Mouse (Mus musculus) brown adipose tissue, adult 24 weeks (tissue): ENCODE measurements at regions not wholly inside any gene's neighbourhood (a gene's known extent, or its start where the extent isn't known, plus 50 kb on each side); places are given as distances from the start of the nearest gene placed in this dataset.

ENCODE experiments used
- H3K27ac ChIP-seq: fragments of 200-500 bp; replicated peaks from 2 replicates; pipeline ENCODE4 v1.5.1; 2012; ENCODE audit warnings: low read depth, mild to moderate bottlenecking, low read length
- H3K4me1 ChIP-seq: fragments of 200-500 bp; 2 replicates; pipeline ENCODE4 v1.6.1; 2012; ENCODE audit warnings: low read length, mixed read lengths; ENCODE audit not compliant: control insufficient read depth, insufficient read depth, insufficient read length
- H3K4me3 ChIP-seq: fragments of 200-500 bp; 2 replicates; pipeline ENCODE4 v1.5.1; 2012; ENCODE audit warnings: low read depth, mild to moderate bottlenecking, low read length, moderate library complexity; ENCODE audit not compliant: insufficient read depth

- no peak overlapping the region for H3K27ac ChIP-seq
- H3K4me1 ChIP-seq = no peaks in the 10 kb centered on the region
- H3K4me3 ChIP-seq = no peak overlapping the region
Measured at GRCm38 (mm10) chr11:31721908-31722307, 50.2 kb upstream of the Bod1 start.

DNA sequence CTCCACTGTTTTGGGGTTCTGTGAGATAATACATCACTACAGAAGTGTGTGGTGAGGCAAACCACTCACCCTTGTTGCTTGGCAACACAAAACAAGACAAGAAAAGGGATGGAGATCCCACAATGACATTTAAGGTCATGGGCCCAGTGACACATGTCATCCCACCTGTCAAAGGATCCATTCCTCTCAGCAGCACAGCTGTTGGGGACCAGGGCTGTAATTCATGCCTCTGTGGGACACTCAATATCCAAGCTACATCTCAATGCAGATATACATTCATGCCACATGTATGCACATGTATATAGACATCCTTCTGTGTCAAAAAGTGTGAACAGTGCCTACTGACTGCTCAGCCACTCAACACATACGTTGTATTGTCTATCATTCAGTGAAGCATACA lies 52.8 kb upstream of the Bod1 start:
- Histone ChIP-seq H3K27ac (no peak overlapping the region), H3K4me3 (no peak overlapping the region), H3K4me1 (no peaks in the 10 kb centered on the region; the same call in 1 of the 2 replicates)

DNA sequence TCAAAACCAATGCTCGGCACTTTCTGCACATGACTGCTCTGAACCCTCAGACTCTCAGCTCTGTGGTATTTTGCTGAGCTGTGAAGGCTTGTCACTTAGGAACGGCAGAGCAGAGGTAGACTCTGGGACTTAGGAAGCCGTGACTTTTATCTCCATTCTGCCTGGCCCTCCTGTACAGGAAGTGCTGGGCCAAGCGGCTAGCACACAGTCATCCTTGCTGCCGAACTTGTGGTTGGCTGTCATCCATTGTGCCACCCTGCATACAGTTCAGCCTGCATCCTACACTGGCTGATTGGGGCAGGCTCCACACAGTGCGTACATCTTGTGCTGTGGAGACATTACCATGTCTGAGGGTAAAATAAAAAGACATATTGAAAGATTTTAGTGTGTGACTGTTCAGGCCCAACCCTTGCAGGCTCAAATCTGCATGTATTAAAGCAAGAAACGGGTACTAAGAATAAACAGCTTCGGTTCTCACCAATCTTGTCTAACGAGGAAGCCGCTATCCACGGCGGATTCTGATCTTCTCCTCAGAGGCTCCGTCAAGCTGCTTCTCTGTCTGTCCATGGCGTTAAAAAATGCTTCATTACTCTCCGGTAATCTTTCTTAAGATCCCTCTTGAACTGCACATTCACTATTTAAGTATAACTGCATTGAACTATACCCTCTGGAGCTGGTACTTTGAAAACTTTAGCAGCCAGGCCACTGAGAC lies 54.4 kb upstream of the Bod1 start:
- no peak overlapping the region for H3K4me3 ChIP-seq
- no peaks in the 10 kb centered on the region; the same call in 1 of the 2 replicates for H3K4me1 ChIP-seq
- H3K27ac ChIP-seq = no peak overlapping the region

GRCm38 (mm10) chr11:31727289-31727688 lies 55.6 kb upstream of the Bod1 start:
- Histone ChIP-seq H3K4me1 (peaks cover under 1% of the 10 kb centered on the region; the same call in 1 of the 2 replicates), H3K27ac (0 out of 2 replicates have a peak overlapping the region, but pooled peaks have one; percentile 16), H3K4me3 (no peak overlapping the region)

GRCm38 (mm10) chr11:31729728-31730127 lies 58.0 kb upstream of the Bod1 start:
- peaks cover 8% of the 10 kb centered on the region; the same call in 1 of the 2 replicates for H3K4me1 ChIP-seq
- no peak overlapping the region for H3K4me3 ChIP-seq
- no peak overlapping the region for H3K27ac ChIP-seq

- H3K27ac ChIP-seq = no peak overlapping the region
- H3K4me3 ChIP-seq = no peak overlapping the region
Measured at GRCm38 (mm10) chr11:31730181-31730580, 58.5 kb upstream of the Bod1 start.

DNA sequence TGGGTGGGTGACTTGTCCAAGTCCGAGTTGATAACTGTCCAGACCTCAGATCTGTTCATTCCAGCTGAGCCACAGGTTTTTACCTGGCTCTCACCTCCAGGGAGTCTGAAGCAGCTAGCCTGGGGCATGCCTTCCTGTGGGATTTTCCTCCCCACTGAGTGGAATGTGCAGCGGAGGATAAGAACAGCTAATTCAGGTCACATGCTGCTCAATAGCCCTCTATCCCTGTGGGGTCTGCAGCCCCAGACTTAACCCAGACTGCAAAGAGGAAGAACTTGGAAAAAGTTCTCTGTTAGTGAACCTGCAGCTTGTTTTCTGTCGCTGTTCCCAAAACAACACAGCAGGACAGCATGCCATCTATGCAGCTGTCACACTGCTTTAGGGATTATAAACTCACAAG lies 59.0 kb upstream of the Bod1 start:
- Histone ChIP-seq H3K4me3 (no peak overlapping the region), H3K27ac (no peak overlapping the region), H3K4me1 (peaks cover 13% of the 10 kb centered on the region; the same call in 1 of the 2 replicates)

More at GRCm38 (mm10) chr11:31730181-31730580, 58.5 kb upstream of the Bod1 start:
- H3K4me1 ChIP-seq = peaks cover 11% of the 10 kb centered on the region; the same call in 1 of the 2 replicates

DNA sequence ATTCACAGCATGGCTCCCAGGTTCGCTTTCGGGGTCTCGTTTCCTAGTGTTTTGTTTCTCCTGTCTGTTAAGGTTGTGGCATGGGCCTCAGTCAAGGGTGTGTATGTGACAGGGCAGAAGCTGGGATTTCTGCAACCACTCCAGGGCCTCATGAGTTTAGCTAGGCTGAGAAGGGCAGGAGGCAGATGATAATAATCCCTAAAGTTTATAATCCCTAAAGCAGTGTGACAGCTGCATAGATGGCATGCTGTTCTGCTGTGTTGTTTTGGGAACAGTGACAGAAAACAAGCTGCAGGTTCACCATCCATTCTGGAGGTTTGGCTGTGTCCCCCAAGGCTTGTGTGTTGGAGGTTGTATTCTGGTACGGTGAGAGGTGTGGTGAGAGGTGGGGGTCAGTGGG lies 59.8 kb upstream of the Bod1 start:
- peaks cover 13% of the 10 kb centered on the region; the same call in 1 of the 2 replicates for H3K4me1 ChIP-seq
- H3K27ac ChIP-seq = no peak overlapping the region
- H3K4me3 ChIP-seq = no peak overlapping the region

GRCm38 (mm10) chr11:31732342-31732741 lies 60.7 kb upstream of the Bod1 start:
- Histone ChIP-seq H3K4me3 (no peak overlapping the region), H3K27ac (no peak overlapping the region), H3K4me1 (peaks cover 13% of the 10 kb centered on the region; the same call in 1 of the 2 replicates)

DNA sequence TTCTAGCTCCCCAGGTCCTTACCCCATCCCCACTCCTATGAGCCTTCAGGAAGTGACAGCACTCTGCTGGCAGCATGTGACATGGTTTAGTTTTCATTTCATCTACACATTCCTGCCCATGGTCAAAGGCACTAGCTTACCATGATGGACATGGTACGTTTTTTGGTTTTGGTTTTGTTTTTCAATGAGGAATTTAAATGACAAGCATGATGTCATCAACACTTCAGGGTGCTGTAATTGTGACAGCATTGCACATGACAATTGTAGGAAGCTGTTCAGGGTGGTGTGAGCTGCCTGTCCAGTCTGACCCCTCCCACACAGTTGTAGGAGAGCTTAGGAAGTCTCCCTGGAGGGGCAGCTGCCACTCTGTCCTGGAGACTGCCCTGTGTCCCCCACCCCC lies 61.3 kb upstream of the Bod1 start:
- Histone ChIP-seq H3K4me3 (0 out of 2 replicates have a peak overlapping the region, but pooled peaks have one; percentile 6), H3K4me1 (peaks cover 15% of the 10 kb centered on the region; the same call in 1 of the 2 replicates), H3K27ac (peak overlapping the region; percentile 56; the same call in 1 of the 2 replicates)

- no peak overlapping the region for H3K4me3 ChIP-seq
- 0 out of 2 replicates have a peak overlapping the region, but pooled peaks have one; percentile 28 for H3K27ac ChIP-seq
- H3K4me1 ChIP-seq = peaks cover 24% of the 10 kb centered on the region
Measured at GRCm38 (mm10) chr11:31734091-31734490, 62.4 kb upstream of the Bod1 start.

GRCm38 (mm10) chr11:31735257-31735656 lies 63.6 kb upstream of the Bod1 start:
- Histone ChIP-seq H3K4me1 (peaks cover 27% of the 10 kb centered on the region), H3K27ac (no peak overlapping the region), H3K4me3 (no peak overlapping the region)

- no peak overlapping the region for H3K4me3 ChIP-seq
- no peak overlapping the region for H3K27ac ChIP-seq
- H3K4me1 ChIP-seq = peaks cover 27% of the 10 kb centered on the region
Measured at GRCm38 (mm10) chr11:31736086-31736485, 64.4 kb upstream of the Bod1 start.

- no peak overlapping the region for H3K27ac ChIP-seq
- H3K4me3 ChIP-seq = no peak overlapping the region
- H3K4me1 ChIP-seq = peaks cover 27% of the 10 kb centered on the region
Measured at GRCm38 (mm10) chr11:31736556-31737089, 64.9 kb upstream of the Bod1 start.

DNA sequence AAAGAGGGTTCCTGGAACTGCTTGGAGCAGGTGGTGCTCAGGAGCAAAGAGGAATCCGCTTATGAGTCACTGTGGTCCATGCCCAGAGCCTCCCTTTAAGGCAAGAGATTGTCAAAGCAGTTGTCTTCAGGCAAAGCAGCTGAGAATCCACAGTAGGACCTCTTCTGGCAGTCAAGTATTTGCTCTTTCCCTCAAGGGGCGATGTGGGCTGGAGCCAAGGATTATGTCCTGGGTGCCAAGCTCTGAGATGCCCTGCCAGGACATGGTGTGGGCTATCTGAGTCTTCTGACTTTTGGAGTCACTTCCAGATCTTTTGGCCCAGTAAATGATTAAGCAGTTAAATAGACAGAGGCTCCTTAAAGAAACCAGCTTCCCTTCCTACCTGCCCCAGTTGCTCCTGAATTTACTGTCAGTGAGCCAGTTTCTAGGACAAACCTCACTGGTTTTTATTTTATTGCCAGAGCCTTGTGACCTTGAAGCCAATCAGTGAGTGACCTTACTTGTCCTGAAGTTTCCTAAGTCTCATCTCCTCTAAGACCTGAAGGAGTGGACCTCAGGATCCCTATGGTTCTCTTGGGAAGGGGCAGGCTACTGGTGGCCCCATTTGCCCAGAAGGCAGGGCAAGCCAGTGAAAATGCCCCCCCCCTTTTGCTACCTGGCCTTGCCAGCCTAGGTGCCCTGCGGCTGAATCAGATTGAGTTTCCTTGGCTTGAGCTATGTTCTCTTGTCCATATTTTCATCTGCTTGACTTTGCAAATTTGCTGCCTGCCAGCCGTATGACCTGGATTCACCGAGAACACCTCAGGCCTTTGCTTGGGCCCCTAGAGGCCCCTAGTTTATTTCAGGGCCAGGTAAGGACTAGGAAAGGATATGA lies 66.7 kb upstream of the Bod1 start:
- Histone ChIP-seq H3K4me3 (no peak overlapping the region), H3K4me1 (peaks cover 30% of the 10 kb centered on the region), H3K27ac (peak overlapping the region; percentile 58)
